Mouse (Mus musculus): ENCODE measurements around the gene Epb41l2.

- TF ChIP-seq POLR2A (IDR thresholded peaks at IDR 0.05; ENCODE audit: extremely low read depth, insufficient read depth, low read length), result no peak
- TF ChIP-seq CTCF (IDR thresholded peaks at IDR 0.05; ENCODE audit: extremely low read depth, insufficient read depth, low read length), result no peak
Measured at GRCm38 (mm10) chr10:25318405-25318804, 41.2 kb upstream of the Epb41l2 start.
